Mouse (Mus musculus) lung, adult 2 months (tissue): ENCODE data around the gene Socs5.

ENCODE experiments used
- CTCF ChIP-seq: fragments of 200-500 bp; IDR thresholded peaks from 2 replicates; pipeline ENCODE4 v1.5.1; 2011; ENCODE audit warnings: mild to moderate bottlenecking, low read length, control low read depth; ENCODE audit not compliant: insufficient read depth
- POLR2A ChIP-seq: fragments of 200-500 bp; IDR thresholded peaks from 2 replicates; pipeline ENCODE4 v1.6.1; 2011; ENCODE audit warnings: low read depth, mild to moderate bottlenecking, control low read depth, low read length, borderline replicate concordance; ENCODE audit errors: extremely low read depth

- TF ChIP-seq CTCF, result no peak
- no peak for TF ChIP-seq POLR2A
These were observed 78.1 kb downstream of the Socs5 start for GRCm38 (mm10) chr17:87185461-87186066.
